Mouse (Mus musculus): ENCODE measurements around the gene Trp53i11. TPM values are rescaled to one million over a fixed set of nuclear protein-coding genes. Genes with fewer than 3 reads are reported as not detected.

Gene Trp53i11
- total and polyA plus RNA-seq, 3 experiments: 0.36 to 32.1 (median 0.73) TPM

- TF ChIP-seq POLR2AphosphoS2 (IDR thresholded peaks at IDR 0.05; ENCODE audit: low read depth, low read length): no peak
- TF ChIP-seq MEF2A (IDR thresholded peaks at IDR 0.05; ENCODE audit: borderline replicate concordance, low read depth, low read length): no peak
- no peak for TF ChIP-seq POLR2A (IDR thresholded peaks at IDR 0.05; ENCODE audit: low read depth, low read length)
- no peak for TF ChIP-seq ZC3H11A (IDR thresholded peaks at IDR 0.05; ENCODE audit: low read depth, low read length)
- TF ChIP-seq UBTF (IDR thresholded peaks at IDR 0.05; ENCODE audit: low read depth, low read length): no peak
- TF ChIP-seq SMC3 (IDR thresholded peaks at IDR 0.05; ENCODE audit: low read depth, low read length): no peak
- no peak for TF ChIP-seq GABPA (IDR thresholded peaks at IDR 0.05; ENCODE audit: insufficient replicate concordance, low read depth, low read length)
- TF ChIP-seq ZMIZ1 (IDR thresholded peaks at IDR 0.05; ENCODE audit: low read depth, low read length): no peak
- no peak for TF ChIP-seq MXI1 (IDR thresholded peaks at IDR 0.05; ENCODE audit: low read depth, low read length)
- no peak for TF ChIP-seq USF1 (IDR thresholded peaks at IDR 0.05; ENCODE audit: low read depth, low read length)
- TF ChIP-seq RAD21 (IDR thresholded peaks at IDR 0.05; ENCODE audit: low read depth, low read length): no peak
- no peak for TF ChIP-seq ZNF384 (IDR thresholded peaks at IDR 0.05; ENCODE audit: low read depth, low read length)
- TF ChIP-seq CHD1 (IDR thresholded peaks at IDR 0.05; ENCODE audit: low read depth, low read length): no peak
- TF ChIP-seq NRF1 (IDR thresholded peaks at IDR 0.05; ENCODE audit: low read depth, low read length): no peak
- TF ChIP-seq MAZ (IDR thresholded peaks at IDR 0.05; ENCODE audit: low read depth, low read length): no peak
- TF ChIP-seq MAFK (IDR thresholded peaks at IDR 0.05; ENCODE audit: insufficient replicate concordance, low read length): no peak
- no peak for TF ChIP-seq JUN (IDR thresholded peaks at IDR 0.05; ENCODE audit: insufficient read depth, low read depth, low read length)
- H3K9me3 ChIP-seq (replicated peaks; ENCODE audit: low read length): peaks cover 10% of the 10 kb centered on the region
- dilution Hi-C loops (cut with MboI; ENCODE audit: extremely low pct_ligation_motif_present, extremely low pct_unique_long_range_greater_than_20kb, low sequenced_read_pairs): no loop called here
- no peaks in the 10 kb centered on the region for H3K79me2 ChIP-seq (replicated peaks; ENCODE audit: control insufficient read depth, extremely low read depth, insufficient read depth, poor library complexity, severe bottlenecking)
- H3K27ac ChIP-seq (ENCODE audit: insufficient read depth, low read depth): no peak overlapping the region
- no peaks in the 10 kb centered on the region for H3K36me3 ChIP-seq (replicated peaks in 1 of 2; ENCODE audit: control insufficient read depth in 1 of 2, insufficient read depth in 1 of 2, low read length in 1 of 2)
- H3K9ac ChIP-seq (ENCODE audit: insufficient read depth, low read depth): no peak overlapping the region
- H3K4me2 ChIP-seq (ENCODE audit: insufficient read depth, low read depth, poor library complexity, severe bottlenecking): no peak overlapping the region
- H3K4me1 ChIP-seq (ENCODE audit: control insufficient read depth in 1 of 2, insufficient read depth in 2 of 2): no peaks in the 10 kb centered on the region
- DNase-seq (ENCODE audit: extremely low read depth): no peak
- in situ Hi-C loops (cut with MboI; ENCODE audit: low pct_ligation_motif_present, low pct_unique_long_range_greater_than_20kb, low sequenced_read_pairs): no loop called here
- no peak overlapping the region for H3K4me3 ChIP-seq (replicated peaks in 1 of 3; ENCODE audit: low read depth in 2 of 3, low read length in 2 of 3, poor library complexity in 1 of 3)
- peaks cover 93% of the 10 kb centered on the region for H3K27me3 ChIP-seq (replicated peaks)
These were observed 49.7 kb downstream of the Trp53i11 start for GRCm38 (mm10) chr2:93237055-93237454.

GRCm38 (mm10) chr2:93238864-93239263, 51.5 kb downstream of the Trp53i11 start:
- in situ Hi-C loops (cut with MboI; ENCODE audit: low pct_ligation_motif_present, low pct_unique_long_range_greater_than_20kb, low sequenced_read_pairs) (no loop called here), dilution Hi-C loops (cut with MboI; ENCODE audit: extremely low pct_ligation_motif_present, extremely low pct_unique_long_range_greater_than_20kb, low sequenced_read_pairs) (no loop called here)
- Histone ChIP-seq H3K4me1 (ENCODE audit: control insufficient read depth in 1 of 2, insufficient read depth in 2 of 2) (no peaks in the 10 kb centered on the region), H3K36me3 (replicated peaks in 1 of 2; ENCODE audit: control insufficient read depth in 1 of 2, insufficient read depth in 1 of 2, low read length in 1 of 2) (no peaks in the 10 kb centered on the region), H3K27ac (ENCODE audit: insufficient read depth, low read depth) (no peak overlapping the region), H3K9me3 (replicated peaks; ENCODE audit: low read length) (peaks cover 10% of the 10 kb centered on the region), H3K9ac (ENCODE audit: insufficient read depth, low read depth) (no peak overlapping the region), H3K4me2 (ENCODE audit: insufficient read depth, low read depth, poor library complexity, severe bottlenecking) (no peak overlapping the region), H3K4me3 (replicated peaks in 1 of 3; ENCODE audit: low read depth in 2 of 3, low read length in 2 of 3, poor library complexity in 1 of 3) (no peak overlapping the region), H3K79me2 (replicated peaks; ENCODE audit: control insufficient read depth, extremely low read depth, insufficient read depth, poor library complexity, severe bottlenecking) (no peaks in the 10 kb centered on the region), H3K27me3 (replicated peaks) (peaks cover 93% of the 10 kb centered on the region)
- TF ChIP-seq ELF1 (IDR thresholded peaks at IDR 0.05; ENCODE audit: low read depth, low read length) (no peak), PAX5 (IDR thresholded peaks at IDR 0.05; ENCODE audit: low read length) (no peak), KAT2A (IDR thresholded peaks at IDR 0.05; ENCODE audit: insufficient replicate concordance, low read length) (no peak), UBTF (IDR thresholded peaks at IDR 0.05; ENCODE audit: low read depth, low read length) (no peak), NELFE (IDR thresholded peaks at IDR 0.05; ENCODE audit: low read depth, low read length) (no peak), BHLHE40 (IDR thresholded peaks at IDR 0.05; ENCODE audit: low read depth, low read length) (no peak), CHD2 (IDR thresholded peaks at IDR 0.05; ENCODE audit: low read length) (no peak), ZNF384 (IDR thresholded peaks at IDR 0.05; ENCODE audit: low read depth, low read length) (no peak)
- DNase-seq (ENCODE audit: extremely low read depth): no peak

Measured in CH12.LX (cell line).